ENCODE assay signal across 1 mouse cellular context in genomic region chr1:128590816-128591720, GRCm38 (mm10).
TF ChIP-seq lines count a peak whose summit lies in the region.

No protein-coding gene starts in this region.

TF ChIP-seq in CH12.LX, 34 proteins besides CTCF, POLR2A, EP300 and RAD21 (continued from another document):
- TF ChIP-seq MAX (IDR thresholded peaks at IDR 0.05; ENCODE audit: low read length) (no peak; the same call in none of the 2 replicates), TBP (conservative IDR thresholded peaks at IDR 0.05; ENCODE audit: low read depth, low read length) (peak; percentile 89), IRF4 (IDR thresholded peaks at IDR 0.05; ENCODE audit: low read depth, low read length) (peak; percentile 90), SMC3 (IDR thresholded peaks at IDR 0.05; ENCODE audit: low read depth, low read length) (peak; percentile 8)
